Mouse (Mus musculus): ENCODE data around the gene St3gal6.

DNA sequence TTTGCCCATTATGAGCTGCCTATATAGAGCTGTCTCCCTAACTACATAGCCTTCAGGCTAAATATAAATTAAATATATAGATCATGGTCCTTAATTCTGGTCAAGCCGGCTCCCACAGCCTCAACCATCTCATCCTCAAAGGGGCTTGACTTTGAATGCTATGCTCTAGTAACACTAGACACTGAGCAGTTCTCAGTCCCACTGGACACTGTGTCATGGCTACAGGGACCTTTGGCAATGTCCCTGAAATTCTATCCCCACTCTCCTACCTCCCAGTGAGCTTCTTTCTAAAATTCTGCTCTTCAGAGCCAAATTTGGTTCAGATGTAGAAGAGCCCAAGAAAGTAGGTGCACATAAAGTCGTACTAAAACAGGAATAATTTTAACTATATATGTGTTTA is 7.9 kb downstream of the St3gal6 start:
- TF ChIP-seq ZNF384 (IDR thresholded peaks at IDR 0.05; ENCODE audit: low read depth, low read length): no peak
- no peak for TF ChIP-seq CTCF (IDR thresholded peaks at IDR 0.05 in 2 of 3, conservative IDR thresholded peaks at IDR 0.05 in 1 of 3; ENCODE audit: control insufficient read depth in 1 of 3, insufficient read depth in 1 of 3, low read depth in 2 of 3, low read length in 3 of 3, poor library complexity in 1 of 3, severe bottlenecking in 1 of 3)
- TF ChIP-seq SMC3 (IDR thresholded peaks at IDR 0.05; ENCODE audit: low read depth, low read length): no peak
- no peak for TF ChIP-seq POLR2A (IDR thresholded peaks at IDR 0.05; ENCODE audit: control insufficient read depth in 1 of 2, insufficient read depth in 1 of 2, low read depth in 1 of 2, low read length in 2 of 2, poor library complexity in 1 of 2)
- no peak for TF ChIP-seq USF1 (IDR thresholded peaks at IDR 0.05; ENCODE audit: low read depth, low read length)
- no peak for TF ChIP-seq MXI1 (IDR thresholded peaks at IDR 0.05; ENCODE audit: low read depth, low read length)
- no peak for TF ChIP-seq ETS1 (IDR thresholded peaks at IDR 0.05; ENCODE audit: low read depth, low read length)
- no peak for TF ChIP-seq MAX (IDR thresholded peaks at IDR 0.05; ENCODE audit: low read length)
- no peak for TF ChIP-seq HCFC1 (IDR thresholded peaks at IDR 0.05; ENCODE audit: low read depth, low read length)
- TF ChIP-seq USF2 (IDR thresholded peaks at IDR 0.05; ENCODE audit: borderline replicate concordance in 1 of 2, insufficient read depth in 1 of 2, low read depth in 1 of 2, low read length in 2 of 2): no peak
- TF ChIP-seq ZMIZ1 (IDR thresholded peaks at IDR 0.05; ENCODE audit: low read depth, low read length): no peak
- no peak for TF ChIP-seq EP300 (IDR thresholded peaks at IDR 0.05; ENCODE audit: low read depth in 1 of 2, low read length in 2 of 2)

All from MEL (cell line).